Mouse (Mus musculus): ENCODE results near the gene Ggn.

Ggn gene

DNA sequence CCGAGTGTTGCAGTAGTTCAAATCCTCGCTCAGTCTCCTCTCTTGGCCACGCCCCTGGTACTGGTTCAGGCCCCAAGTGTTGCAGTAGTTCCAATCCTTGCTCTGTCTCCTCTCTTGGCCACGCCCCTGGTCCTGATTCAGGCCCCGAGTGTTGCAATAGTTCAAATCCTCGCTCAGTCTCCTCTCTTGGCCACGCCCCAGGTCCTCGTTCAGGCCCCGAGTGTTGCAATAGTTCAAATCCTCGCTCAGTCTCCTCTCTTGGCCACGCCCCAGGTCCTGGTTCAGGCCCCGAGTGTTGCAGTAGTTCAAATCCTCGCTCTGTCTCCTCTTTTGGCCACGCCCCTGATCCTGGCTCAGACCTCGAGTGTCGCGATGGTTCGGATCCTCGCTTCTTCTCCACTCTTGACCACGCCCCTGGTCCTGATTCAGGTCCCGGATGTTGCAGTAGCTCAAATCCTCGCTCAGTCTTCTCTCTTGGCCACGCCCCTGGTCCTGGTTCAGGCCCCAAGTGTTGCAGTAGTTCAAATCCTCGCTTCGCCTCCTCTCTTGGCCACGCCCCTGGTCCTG, 42.3 kb downstream of the Ggn start:
- in situ Hi-C loops (cut with MseI, MboI): loop anchor here in 1 of 2 experiments (25.0 kb wide), 1 partner anchor 500 kb away; no protein-coding TSS in a partner anchor

DNA sequence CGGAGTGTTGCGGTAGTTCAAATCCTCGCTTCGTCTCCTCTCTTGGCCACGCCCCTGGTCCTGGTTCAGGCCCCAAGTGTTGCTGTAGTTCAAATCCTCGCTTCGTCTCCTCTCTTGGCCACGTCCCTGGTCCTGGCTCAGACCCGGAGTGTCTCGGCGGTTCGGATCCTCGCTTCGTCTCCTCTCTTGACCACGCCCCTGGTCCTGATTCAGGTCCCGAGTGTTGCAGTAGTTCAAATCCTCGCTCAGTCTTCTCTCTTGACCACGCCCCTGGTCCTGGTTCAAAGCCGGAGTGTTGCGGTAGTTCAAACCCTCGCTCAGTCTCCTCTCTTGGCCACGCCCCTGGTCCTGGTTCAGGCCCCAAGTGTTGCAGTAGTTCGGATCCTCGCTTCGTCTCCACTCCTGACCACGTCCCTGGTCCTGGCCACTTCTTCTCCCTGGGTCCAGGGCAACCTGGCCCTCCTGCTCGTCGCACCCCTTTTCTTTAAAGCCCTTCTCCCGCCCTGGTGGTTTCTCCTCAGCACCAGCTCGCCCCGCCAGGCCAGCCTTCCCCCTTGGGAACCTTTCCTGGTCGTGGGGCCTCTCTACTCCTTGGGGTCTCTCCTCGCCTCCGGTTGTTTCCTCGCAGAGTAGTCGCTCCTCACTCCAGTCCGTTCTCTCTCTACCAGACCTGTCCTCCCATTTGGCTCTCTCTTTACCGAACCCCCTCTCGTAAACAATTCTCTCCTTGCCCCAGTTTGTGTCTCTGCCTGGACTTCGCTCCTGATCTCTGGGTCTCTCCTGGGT, 43.0 kb downstream of the Ggn start:
- in situ Hi-C loops (cut with MseI, MboI): loop anchor here in 1 of 2 experiments (25.0 kb wide), 1 partner anchor 499 kb away; no protein-coding TSS in a partner anchor

DNA sequence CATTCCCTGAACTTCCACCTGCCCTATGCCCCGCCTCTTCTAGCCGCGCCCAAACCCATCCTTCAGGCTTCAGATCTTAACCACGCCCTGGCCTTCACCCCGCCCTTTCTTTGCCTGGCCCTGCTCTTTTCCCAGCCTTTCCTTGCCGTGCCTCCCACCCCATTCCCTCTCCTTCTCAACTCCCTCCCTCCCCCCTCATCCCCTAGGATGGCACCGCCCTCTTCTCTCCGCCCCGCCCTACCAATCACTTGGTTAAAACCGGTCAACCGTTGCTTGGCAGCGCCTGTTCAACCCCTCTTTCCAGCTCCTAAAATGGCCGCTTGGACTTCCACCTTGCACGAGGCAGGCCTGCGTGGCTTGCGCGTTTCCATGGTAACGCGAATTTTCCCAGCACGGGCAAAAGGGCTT, 43.7 kb downstream of the Ggn start, which contains the start of gene Catsperg1:
Catsperg1 (minus strand) TSS at position 361 of the 408 bp plus-strand sequence.
- in situ Hi-C loops (cut with MseI, MboI): loop anchor here in 1 of 2 experiments (25.0 kb wide), 1 partner anchor 499 kb away; no protein-coding TSS in a partner anchor

DNA sequence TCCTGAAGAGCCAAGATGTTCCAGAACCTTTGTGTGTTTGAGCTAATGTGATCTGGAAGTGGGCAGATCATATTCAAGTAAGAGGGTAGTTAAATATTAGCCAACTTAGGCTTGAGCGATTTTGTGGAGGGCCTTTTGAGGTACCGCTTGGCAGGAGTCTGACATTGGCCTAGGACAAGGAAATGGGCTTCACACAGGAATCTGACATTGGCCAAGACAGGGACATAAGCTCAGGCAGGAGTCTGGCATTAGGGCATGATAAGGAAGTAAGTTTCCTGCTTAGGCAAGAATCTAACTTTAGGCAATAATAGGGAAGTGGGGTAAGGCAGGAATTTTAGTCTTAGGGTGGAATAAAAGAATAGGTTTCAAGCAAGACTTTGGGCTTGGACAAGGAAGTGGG, 44.2 kb downstream of the Ggn start:
- in situ Hi-C loops (cut with MseI, MboI): loop anchor here in 1 of 2 experiments (25.0 kb wide), 1 partner anchor 498 kb away; no protein-coding TSS in a partner anchor

DNA sequence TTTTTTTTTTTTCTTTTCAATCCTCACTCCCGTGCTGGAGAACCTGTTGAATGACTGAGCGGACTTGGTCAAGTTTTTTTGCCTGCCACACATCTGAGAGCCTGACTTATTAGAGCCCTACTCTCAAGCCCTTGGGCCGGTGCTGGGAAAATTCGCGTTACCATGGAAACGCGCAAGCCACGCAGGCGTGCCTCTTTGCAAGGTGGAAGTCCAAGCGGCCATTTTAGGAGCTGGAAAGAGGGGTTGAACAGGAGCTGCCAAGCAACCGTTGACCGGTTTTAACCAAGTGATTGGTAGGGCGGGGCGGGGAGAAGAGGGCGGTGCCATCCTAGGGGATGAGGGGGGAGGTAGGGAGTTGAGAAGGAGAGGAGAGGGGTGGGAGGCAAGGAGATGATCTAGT, 44.8 kb downstream of the Ggn start:
- in situ Hi-C loops (cut with MseI, MboI): loop anchor here in 1 of 2 experiments (25.0 kb wide), 1 partner anchor 497 kb away; no protein-coding TSS in a partner anchor

Data from mouse trophoblast stem cell (cell line).